Mouse (Mus musculus): ENCODE data around the gene Grn. TPM values are rescaled to one million over a fixed set of nuclear protein-coding genes. Genes with fewer than 3 reads are reported as not detected.

The Grn gene
- polyA plus RNA-seq, 1 experiment from 2014 or later: 215 TPM

- DNase-seq (ENCODE audit: low spot score) (peak; percentile 93), ATAC-seq (peak; percentile 39)
- Histone ChIP-seq H3K27me3 (replicated peaks; ENCODE audit: insufficient read depth, low read length) (no peaks in the 10 kb centered on the region), H3K9ac (replicated peaks; ENCODE audit: low read depth) (no peak overlapping the region), H3K4me2 (replicated peaks; ENCODE audit: low read depth, low read length) (no peak overlapping the region), H3K9me3 (ENCODE audit: low read length) (no peaks in the 10 kb centered on the region), H3K4me1 (ENCODE audit: insufficient read depth, low read depth, low read length) (peaks cover 12% of the 10 kb centered on the region; the same call in 1 of the 2 replicates), H3K27ac (ENCODE audit: low read length) (no peak overlapping the region), H3K4me3 (ENCODE audit: low read depth, low read length) (no peak overlapping the region), H3K36me3 (ENCODE audit: insufficient read depth, low read length) (peaks cover 15% of the 10 kb centered on the region; the same call in 1 of the 2 replicates)
- 11% methylated on average over 7 of the region's 7 CpGs for WGBS
- TF ChIP-seq CTCF (IDR thresholded peaks at IDR 0.05): peak; percentile 94
- no peak for TF ChIP-seq EP300 (IDR thresholded peaks at IDR 0.05)
Measured at GRCm38 (mm10) chr11:102434406-102434805, 4.3 kb downstream of the Grn start.

- no peaks in the 10 kb centered on the region for H3K27me3 ChIP-seq (replicated peaks; ENCODE audit: insufficient read depth, low read length)
- H3K4me2 ChIP-seq (replicated peaks; ENCODE audit: low read depth, low read length): no peak overlapping the region
- no peaks in the 10 kb centered on the region for H3K9me3 ChIP-seq (ENCODE audit: low read length)
- TF ChIP-seq CTCF (IDR thresholded peaks at IDR 0.05): no peak
- no peak for TF ChIP-seq EP300 (IDR thresholded peaks at IDR 0.05)
- peaks cover 15% of the 10 kb centered on the region; the same call in 1 of the 2 replicates for H3K36me3 ChIP-seq (ENCODE audit: insufficient read depth, low read length)
- no peak overlapping the region for H3K27ac ChIP-seq (ENCODE audit: low read length)
- H3K9ac ChIP-seq (replicated peaks; ENCODE audit: low read depth): no peak overlapping the region
- DNase-seq (ENCODE audit: low spot score): no peak
- H3K4me3 ChIP-seq (ENCODE audit: low read depth, low read length): no peak overlapping the region
- ATAC-seq: no peak
- H3K4me1 ChIP-seq (ENCODE audit: insufficient read depth, low read depth, low read length): peaks cover 12% of the 10 kb centered on the region; the same call in 1 of the 2 replicates
- WGBS: 95% methylated on average over 11 of the region's 11 CpGs
Measured at GRCm38 (mm10) chr11:102434816-102435705, 4.9 kb downstream of the Grn start.

DNA sequence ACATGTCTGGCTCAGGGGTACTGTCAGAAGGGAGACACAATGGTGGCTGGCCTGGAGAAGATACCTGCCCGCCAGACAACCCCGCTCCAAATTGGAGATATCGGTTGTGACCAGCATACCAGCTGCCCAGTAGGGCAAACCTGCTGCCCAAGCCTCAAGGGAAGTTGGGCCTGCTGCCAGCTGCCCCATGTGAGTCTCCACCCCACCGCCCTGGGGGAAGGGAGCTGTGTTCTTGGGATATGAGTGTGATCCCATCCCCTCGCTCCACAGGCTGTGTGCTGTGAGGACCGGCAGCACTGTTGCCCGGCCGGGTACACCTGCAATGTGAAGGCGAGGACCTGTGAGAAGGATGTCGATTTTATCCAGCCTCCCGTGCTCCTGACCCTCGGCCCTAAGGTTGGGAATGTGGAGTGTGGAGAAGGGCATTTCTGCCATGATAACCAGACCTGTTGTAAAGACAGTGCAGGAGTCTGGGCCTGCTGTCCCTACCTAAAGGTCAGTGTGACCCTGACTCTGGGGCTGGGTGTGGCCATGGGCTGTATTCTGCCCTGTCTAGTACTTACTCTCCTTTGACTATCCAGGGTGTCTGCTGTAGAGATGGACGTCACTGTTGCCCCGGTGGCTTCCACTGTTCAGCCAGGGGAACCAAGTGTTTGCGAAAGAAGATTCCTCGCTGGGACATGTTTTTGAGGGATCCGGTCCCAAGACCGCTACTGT lies 5.8 kb downstream of the Grn start:
- no peak for ATAC-seq
- H3K4me2 ChIP-seq (replicated peaks; ENCODE audit: low read depth, low read length): no peak overlapping the region
- no peak for DNase-seq (ENCODE audit: low spot score)
- H3K27me3 ChIP-seq (replicated peaks; ENCODE audit: insufficient read depth, low read length): no peaks in the 10 kb centered on the region
- no peak overlapping the region for H3K4me3 ChIP-seq (ENCODE audit: low read depth, low read length)
- no peak for TF ChIP-seq EP300 (IDR thresholded peaks at IDR 0.05)
- TF ChIP-seq CTCF (IDR thresholded peaks at IDR 0.05): no peak
- whole genome bisulfite sequencing: 88% methylated on average over 16 of the region's 18 CpGs
- peaks cover 12% of the 10 kb centered on the region; the same call in 1 of the 2 replicates for H3K4me1 ChIP-seq (ENCODE audit: insufficient read depth, low read depth, low read length)
- H3K27ac ChIP-seq (ENCODE audit: low read length): no peak overlapping the region
- H3K36me3 ChIP-seq (ENCODE audit: insufficient read depth, low read length): peaks cover 15% of the 10 kb centered on the region; the same call in 1 of the 2 replicates
- no peak overlapping the region for H3K9ac ChIP-seq (replicated peaks; ENCODE audit: low read depth)
- H3K9me3 ChIP-seq (ENCODE audit: low read length): no peaks in the 10 kb centered on the region

GRCm38 (mm10) chr11:102436471-102436790 lies 6.3 kb downstream of the Grn start:
- Histone ChIP-seq H3K36me3 (ENCODE audit: insufficient read depth, low read length) (peaks cover 19% of the 10 kb centered on the region), H3K4me2 (replicated peaks; ENCODE audit: low read depth, low read length) (no peak overlapping the region)

GRCm38 (mm10) chr11:102437120-102438061 lies 7.3 kb downstream of the Grn start:
- Histone ChIP-seq H3K9ac (replicated peaks; ENCODE audit: low read depth) (peak overlapping the region; percentile 6), H3K27me3 (replicated peaks; ENCODE audit: insufficient read depth, low read length) (no peaks in the 10 kb centered on the region), H3K4me2 (replicated peaks; ENCODE audit: low read depth, low read length) (peak overlapping the region; percentile 98), H3K4me3 (ENCODE audit: low read depth, low read length) (peak overlapping the region; percentile 51), H3K36me3 (ENCODE audit: insufficient read depth, low read length) (peaks cover 19% of the 10 kb centered on the region), H3K4me1 (ENCODE audit: insufficient read depth, low read depth, low read length) (0 out of 2 replicates have a peak, but pooled peaks cover 3% of the 10 kb centered on the region), H3K27ac (ENCODE audit: low read length) (no peak overlapping the region), H3K9me3 (ENCODE audit: low read length) (no peaks in the 10 kb centered on the region)
- TF ChIP-seq EP300 (IDR thresholded peaks at IDR 0.05) (no peak), CTCF (IDR thresholded peaks at IDR 0.05) (peak; percentile 68)
- ATAC-seq: peak; percentile 66
- 25% methylated on average over 68 of the region's 87 CpGs for WGBS
- peak; percentile 81 for DNase-seq (ENCODE audit: low spot score)

More at GRCm38 (mm10) chr11:102436471-102436790, 6.3 kb downstream of the Grn start:
- no peak for ATAC-seq
- DNase-seq (ENCODE audit: low spot score): no peak
- Histone ChIP-seq H3K4me3 (ENCODE audit: low read depth, low read length) (no peak overlapping the region), H3K9me3 (ENCODE audit: low read length) (no peaks in the 10 kb centered on the region), H3K27ac (ENCODE audit: low read length) (no peak overlapping the region), H3K27me3 (replicated peaks; ENCODE audit: insufficient read depth, low read length) (no peaks in the 10 kb centered on the region), H3K9ac (replicated peaks; ENCODE audit: low read depth) (no peak overlapping the region), H3K4me1 (ENCODE audit: insufficient read depth, low read depth, low read length) (peaks cover 9% of the 10 kb centered on the region; the same call in 1 of the 2 replicates)
- 83% methylated on average over 10 of the region's 10 CpGs for WGBS
- TF ChIP-seq EP300 (IDR thresholded peaks at IDR 0.05) (no peak), CTCF (IDR thresholded peaks at IDR 0.05) (no peak)
